Mouse (Mus musculus) intestine, postnatal 0 days (tissue): ENCODE results near the gene Mindy1. TPM values are rescaled to one million over a fixed set of nuclear protein-coding genes. Genes with fewer than 3 reads are reported as not detected.
"Not testable (repeated sequence)": the region's sequence is repeated elsewhere in the genome, so short reads cannot be mapped to it uniquely, and the experiment has no call there.

ENCODE experiments used
- ATAC-seq: fragments of 200-750 bp; cut with Nextera tagmentation; 2 replicates; pipeline ENCODE4 v1.8.0; 2017; ENCODE audit warnings: mild to moderate bottlenecking, moderate TSS enrichment, moderate library complexity
- H3K27ac ChIP-seq: fragments of 300-500 bp; sonication (generic); 2 replicates; pipeline ENCODE4 v1.5.1; 2014; ENCODE audit warnings: mild to moderate bottlenecking, low read depth, low read length, moderate library complexity
- H3K27me3 ChIP-seq: fragments of 300-500 bp; sonication (generic); replicated peaks from 2 replicates; pipeline ENCODE4 v1.6.1; 2014; ENCODE audit warnings: low read length, mixed read lengths; ENCODE audit not compliant: control insufficient read depth, insufficient read depth
- H3K36me3 ChIP-seq: fragments of 300-500 bp; sonication (generic); 2 replicates; pipeline ENCODE4 v1.6.1; 2014; ENCODE audit warnings: mild to moderate bottlenecking, moderate library complexity; ENCODE audit not compliant: control insufficient read depth, insufficient read depth
- H3K4me1 ChIP-seq: fragments of 300-500 bp; sonication (generic); replicated peaks from 2 replicates; pipeline ENCODE4 v1.6.1; 2014; ENCODE audit warnings: antibody characterized with exemption, low read length, mixed read lengths; ENCODE audit not compliant: control insufficient read depth, insufficient read depth
- H3K4me2 ChIP-seq: fragments of 300-500 bp; sonication (generic); replicated peaks from 2 replicates; pipeline ENCODE4 v1.6.1; 2014; ENCODE audit warnings: low read depth, mild to moderate bottlenecking, moderate library complexity
- H3K4me3 ChIP-seq: fragments of 300-500 bp; sonication (generic); 2 replicates; pipeline ENCODE4 v1.5.1; 2014; ENCODE audit warnings: low read depth, low read length
- H3K9ac ChIP-seq: fragments of 300-500 bp; sonication (generic); 2 replicates; pipeline ENCODE4 v1.6.1; 2014; ENCODE audit warnings: mild to moderate bottlenecking, low read depth, low read length
- H3K9me3 ChIP-seq: fragments of 300-500 bp; sonication (generic); 2 replicates; pipeline ENCODE4 v1.6.1; 2016; ENCODE audit warnings: mixed run types; ENCODE audit not compliant: control insufficient read depth
- CTCF ChIP-seq: sonication (generic); IDR thresholded peaks from 2 replicates; pipeline ENCODE4 v1.5.1; 2016; ENCODE audit warnings: low read depth, mild to moderate bottlenecking, control low read depth, antibody characterized with exemption, moderate library complexity
- WGBS: fragments of 180-500 bp; shearing (Covaris S2); extraction: QIAGEN DNeasy Blood & Tissue Kit; methylation state at CpG from one replicate; pipeline ENCODE4 v1.1.7; 2014; 5-methylcytosine and 5-hydroxymethylcytosine counted together
- polyA plus RNA-seq: library from polyadenylated mRNA; unstranded; fragments of >200 nt; fragmentation: Nextera tagmentation; extraction: Ambion mirVana; gene quantifications from 2 replicates; pipeline ENCODE4 v1.2.1, GENCODE M21; 2015

The Mindy1 gene
- polyA plus RNA-seq, 1 experiment from 2014 or later, result 36.4 TPM

GRCm38 (mm10) chr3:95337345-95337744, 56.2 kb downstream of the Mindy1 start:
- no peaks in the 10 kb centered on the region for H3K9me3 ChIP-seq
- no peak overlapping the region for H3K4me2 ChIP-seq
- ATAC-seq, result no peak
- no peaks in the 10 kb centered on the region for H3K27me3 ChIP-seq
- peaks cover 69% of the 10 kb centered on the region for H3K36me3 ChIP-seq
- no peak overlapping the region for H3K4me3 ChIP-seq
- no peak for TF ChIP-seq CTCF
- H3K9ac ChIP-seq, result no peak overlapping the region
- WGBS, result 97% methylated on average over 4 of the region's 4 CpGs
- no peak overlapping the region for H3K27ac ChIP-seq
- H3K4me1 ChIP-seq, result no peaks in the 10 kb centered on the region

- Histone ChIP-seq H3K9me3 (no peaks in the 10 kb centered on the region), H3K4me3 (no peak overlapping the region), H3K4me1 (no peaks in the 10 kb centered on the region), H3K27me3 (no peaks in the 10 kb centered on the region), H3K36me3 (peaks cover 71% of the 10 kb centered on the region), H3K9ac (no peak overlapping the region), H3K27ac (no peak overlapping the region), H3K4me2 (no peak overlapping the region)
- TF ChIP-seq CTCF, result no peak
- no peak for ATAC-seq
- WGBS, result 89% methylated on average over 4 of the region's 4 CpGs
These were observed 57.1 kb downstream of the Mindy1 start for GRCm38 (mm10) chr3:95338251-95338650.

DNA sequence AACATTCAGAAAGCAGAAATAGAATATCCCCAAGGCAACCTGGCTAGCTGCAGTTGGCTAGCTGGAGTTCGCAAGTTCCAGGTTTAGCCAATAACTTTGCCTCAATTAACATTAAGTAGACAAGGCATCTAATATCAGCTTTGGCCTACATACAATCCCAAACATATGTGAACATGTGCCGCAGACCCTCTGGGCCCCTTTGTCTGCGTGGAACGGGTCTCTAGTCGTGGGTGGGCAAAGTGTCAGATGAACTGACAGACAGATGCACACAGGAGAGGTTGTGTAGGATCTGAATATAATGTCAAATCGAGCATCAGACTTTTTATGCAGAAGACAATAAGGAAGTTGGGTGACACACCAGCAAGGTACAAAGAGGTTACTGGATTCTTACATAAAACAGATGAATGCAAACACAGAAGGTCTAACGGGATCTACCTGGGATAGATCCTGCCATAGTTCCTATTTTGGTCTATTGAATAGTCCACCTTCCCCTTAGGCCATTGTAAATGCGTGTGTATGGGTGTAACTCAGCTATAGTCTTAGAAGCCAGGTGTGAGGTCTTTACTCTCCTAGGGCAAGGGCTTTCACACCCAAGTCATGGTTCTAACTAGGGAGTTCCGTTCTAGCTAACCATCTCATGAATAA, 62.3 kb downstream of the Mindy1 start:
- H3K9ac ChIP-seq, H3K4me1 ChIP-seq, H3K4me2 ChIP-seq, H3K27me3 ChIP-seq, H3K9me3 ChIP-seq, H3K27ac ChIP-seq, ATAC-seq, H3K4me3 ChIP-seq: not testable (repeated sequence)
- 94% methylated on average over 9 of the region's 9 CpGs for WGBS
- H3K36me3 ChIP-seq, result peaks cover 79% of the 10 kb centered on the region

Other genes starting within 250 kb of the Mindy1 start
- gene Psmd4, start 238.7 kb upstream of the Mindy1 start, polyA plus RNA-seq, result 164 and 166 TPM in 2 replicates
- gene Pip5k1a, start 174.4 kb upstream of the Mindy1 start, polyA plus RNA-seq, result 13.1 and 14.7 TPM in 2 replicates
- 58.5 and 60.5 TPM in 2 replicates for gene Vps72, start 170.3 kb upstream of the Mindy1 start, polyA plus RNA-seq
- gene Tmod4, start 156.9 kb upstream of the Mindy1 start, polyA plus RNA-seq, result 0.44 and 0.73 TPM in 2 replicates
- gene Scnm1, start 147.3 kb upstream of the Mindy1 start, polyA plus RNA-seq, result 49.3 and 54.8 TPM in 2 replicates
- gene Lysmd1, start 147.3 kb upstream of the Mindy1 start, polyA plus RNA-seq, result 7.1 and 7.5 TPM in 2 replicates
- 3.6 and 4.7 TPM in 2 replicates for gene Tnfaip8l2, start 139.0 kb upstream of the Mindy1 start, polyA plus RNA-seq
- gene Sema6c, start 120.9 kb upstream of the Mindy1 start, polyA plus RNA-seq, result 1.0 and 1.3 TPM in 2 replicates
- gene Gabpb2, start 63.4 kb upstream of the Mindy1 start, polyA plus RNA-seq, result 3.1 and 4.6 TPM in 2 replicates
- gene Cdc42se1, start 52.6 kb upstream of the Mindy1 start, polyA plus RNA-seq, result 59.4 and 64.9 TPM in 2 replicates
- 10.1 and 10.6 TPM in 2 replicates for gene Mllt11, start 49.2 kb upstream of the Mindy1 start, polyA plus RNA-seq
- 0.14 and 0.16 TPM in 2 replicates for gene Gm128, start 39.7 kb upstream of the Mindy1 start, polyA plus RNA-seq
- not detected in 2 replicates for gene Bnipl, start 30.2 kb upstream of the Mindy1 start, polyA plus RNA-seq
- 9.2 and 10.1 TPM in 2 replicates for gene Prune1, start 731 bp downstream of the Mindy1 start, polyA plus RNA-seq
- gene Anxa9, start 25.8 kb downstream of the Mindy1 start, polyA plus RNA-seq, result 2.0 and 2.3 TPM in 2 replicates
- 109 and 120 TPM in 2 replicates for gene Cers2, start 33.4 kb downstream of the Mindy1 start, polyA plus RNA-seq
- 7.5 and 7.7 TPM in 2 replicates for gene Setdb1, start 75.9 kb downstream of the Mindy1 start, polyA plus RNA-seq
- gene 4930558C23Rik, start 121.5 kb downstream of the Mindy1 start, polyA plus RNA-seq, result not detected in 2 replicates
- gene Arnt, start 153.0 kb downstream of the Mindy1 start, polyA plus RNA-seq, result 11.7 and 13.4 TPM in 2 replicates
- gene Ctsk, start 217.9 kb downstream of the Mindy1 start, polyA plus RNA-seq, result 9.1 and 9.8 TPM in 2 replicates
- 195 and 202 TPM in 2 replicates for gene Ctss, start 245.4 kb downstream of the Mindy1 start, polyA plus RNA-seq